Mouse (Mus musculus) CH12.LX (cell line): ENCODE measurements around the gene Pdzd8. TPM values are rescaled to one million over a fixed set of nuclear protein-coding genes. Genes with fewer than 3 reads are reported as not detected.

Experiments used
- DNase-seq: peaks from one replicate; pipeline ENCODE4 v3.0.0-alpha.2; 2013; ENCODE audit errors: extremely low read depth
- H3K27ac ChIP-seq: 2 replicates; pipeline ENCODE4 v1.5.1; 2012; ENCODE audit warnings: low read depth, mild to moderate bottlenecking, control low read depth, moderate library complexity; ENCODE audit not compliant: insufficient read depth
- H3K27me3 ChIP-seq: replicated peaks from 2 replicates; pipeline ENCODE3; 2012; ENCODE audit warnings: inconsistent platforms
- H3K36me3 ChIP-seq, 2 experiments: replicated peaks in 1 of 2; 2 replicates each; pipeline versions ENCODE3 to v1.6.1; 2012; ENCODE audit warnings: inconsistent platforms in 1 of 2, low read length in 1 of 2, mild to moderate bottlenecking in 1 of 2, mixed read lengths in 1 of 2, moderate library complexity in 1 of 2; ENCODE audit not compliant: control insufficient read depth in 1 of 2, insufficient read depth in 1 of 2
- H3K4me1 ChIP-seq, 2 experiments: 2 replicates each; pipeline ENCODE4 v1.6.1; 2012; ENCODE audit warnings: inconsistent platforms in 1 of 2, moderate library complexity in 1 of 2; ENCODE audit not compliant: insufficient read depth in 2 of 2, control insufficient read depth in 1 of 2
- H3K4me2 ChIP-seq: 2 replicates; pipeline ENCODE4 v1.6.1; 2012; ENCODE audit warnings: low read depth, mild to moderate bottlenecking, control low read depth; ENCODE audit not compliant: poor library complexity, insufficient read depth, severe bottlenecking
- H3K4me3 ChIP-seq, 3 experiments: fragments of 150-350 bp in 1 of 3; sonication (generic) in 1 of 3; replicated peaks in 1 of 3; 2 replicates each; pipeline versions ENCODE3 to v1.5.1; 2011 to 2012; ENCODE audit warnings: low read depth in 2 of 3, low read length in 2 of 3, mild to moderate bottlenecking in 2 of 3, moderate library complexity in 2 of 3, control low read depth in 1 of 3, improper control_type of control experiment in 1 of 3, inconsistent platforms in 1 of 3, mixed read lengths in 1 of 3; ENCODE audit not compliant: poor library complexity in 1 of 3
- H3K79me2 ChIP-seq: replicated peaks from 2 replicates; pipeline ENCODE4 v1.6.1; 2012; ENCODE audit warnings: mild to moderate bottlenecking, moderate library complexity; ENCODE audit not compliant: control insufficient read depth, poor library complexity, insufficient read depth, severe bottlenecking; ENCODE audit errors: extremely low read depth
- H3K9ac ChIP-seq: 2 replicates; pipeline ENCODE4 v1.6.1; 2012; ENCODE audit warnings: low read depth, mild to moderate bottlenecking, control low read depth, moderate library complexity; ENCODE audit not compliant: insufficient read depth
- H3K9me3 ChIP-seq: replicated peaks from 2 replicates; pipeline ENCODE3; 2012; ENCODE audit warnings: low read length, inconsistent platforms, mixed read lengths
- BHLHE40 ChIP-seq: IDR thresholded peaks from 2 replicates; pipeline ENCODE4 v1.6.1; 2011; ENCODE audit warnings: mild to moderate bottlenecking, low read depth, low read length, improper control_type of control experiment
- CHD1 ChIP-seq: IDR thresholded peaks from 2 replicates; pipeline ENCODE4 v1.6.1; 2012; ENCODE audit warnings: low read depth, low read length, improper control_type of control experiment, inconsistent platforms
- CTCF ChIP-seq, 2 experiments: IDR thresholded peaks in 1 of 2; conservative IDR thresholded peaks in 1 of 2; 2 replicates each; pipeline ENCODE4 v1.5.1; 2011 to 2012; ENCODE audit warnings: low read depth in 2 of 2, low read length in 2 of 2, improper control_type of control experiment in 1 of 2, inconsistent platforms in 1 of 2, mild to moderate bottlenecking in 1 of 2, moderate library complexity in 1 of 2
- E2F4 ChIP-seq: IDR thresholded peaks from 2 replicates; pipeline ENCODE4 v1.6.1; 2011; ENCODE audit warnings: low read depth, low read length, improper control_type of control experiment; ENCODE audit not compliant: insufficient replicate concordance
- ETS1 ChIP-seq: conservative IDR thresholded peaks from 2 replicates; pipeline ENCODE4 v1.6.1; 2012; ENCODE audit warnings: low read depth, mild to moderate bottlenecking, inconsistent platforms, low read length, improper control_type of control experiment, moderate library complexity
- HCFC1 ChIP-seq: IDR thresholded peaks from 2 replicates; pipeline ENCODE4 v1.6.1; 2012; ENCODE audit warnings: low read depth, mild to moderate bottlenecking, inconsistent platforms, low read length, improper control_type of control experiment
- JUN ChIP-seq: IDR thresholded peaks from 2 replicates; pipeline ENCODE4 v1.6.1; 2011; ENCODE audit warnings: low read depth, mild to moderate bottlenecking, low read length, improper control_type of control experiment, moderate library complexity; ENCODE audit not compliant: insufficient read depth
- KAT2A ChIP-seq: IDR thresholded peaks from 2 replicates; pipeline ENCODE4 v1.6.1; 2012; ENCODE audit warnings: low read length, improper control_type of control experiment, inconsistent platforms; ENCODE audit not compliant: insufficient replicate concordance
- MAZ ChIP-seq: IDR thresholded peaks from 2 replicates; pipeline ENCODE4 v1.6.1; 2012; ENCODE audit warnings: low read depth, mild to moderate bottlenecking, inconsistent platforms, low read length, improper control_type of control experiment, moderate library complexity
- MEF2A ChIP-seq: IDR thresholded peaks from 2 replicates; pipeline ENCODE4 v1.6.1; 2014; ENCODE audit warnings: low read depth, mild to moderate bottlenecking, inconsistent platforms, low read length, improper control_type of control experiment, borderline replicate concordance
- MXI1 ChIP-seq: IDR thresholded peaks from 2 replicates; pipeline ENCODE4 v1.6.1; 2011; ENCODE audit warnings: mild to moderate bottlenecking, low read depth, low read length, improper control_type of control experiment
- MYC ChIP-seq: IDR thresholded peaks from 2 replicates; pipeline ENCODE4 v1.6.1; 2011; ENCODE audit warnings: low read depth, mild to moderate bottlenecking, improper control_type of control experiment, low read length
- PAX5 ChIP-seq: IDR thresholded peaks from 2 replicates; pipeline ENCODE4 v1.6.1; 2012; ENCODE audit warnings: low read length, inconsistent platforms, mixed read lengths
- POLR2A ChIP-seq: IDR thresholded peaks from 2 replicates; pipeline ENCODE4 v1.6.1; 2011; ENCODE audit warnings: low read depth, mild to moderate bottlenecking, improper control_type of control experiment, low read length
- RCOR1 ChIP-seq: conservative IDR thresholded peaks from 2 replicates; pipeline ENCODE4 v1.6.1; 2012; ENCODE audit warnings: low read depth, mild to moderate bottlenecking, inconsistent platforms, low read length, improper control_type of control experiment
- SIN3A ChIP-seq: IDR thresholded peaks from 2 replicates; pipeline ENCODE4 v1.6.1; 2012; ENCODE audit warnings: low read length, improper control_type of control experiment, inconsistent platforms
- TBP ChIP-seq: conservative IDR thresholded peaks from 2 replicates; pipeline ENCODE4 v1.6.1; 2011; ENCODE audit warnings: low read depth, low read length, improper control_type of control experiment
- USF1 ChIP-seq: IDR thresholded peaks from 2 replicates; pipeline ENCODE4 v1.6.1; 2014; ENCODE audit warnings: low read depth, mild to moderate bottlenecking, inconsistent platforms, low read length, improper control_type of control experiment
- ZC3H11A ChIP-seq: IDR thresholded peaks from 2 replicates; pipeline ENCODE4 v1.6.1; 2012; ENCODE audit warnings: low read depth, mild to moderate bottlenecking, inconsistent platforms, low read length, improper control_type of control experiment
- ZKSCAN1 ChIP-seq: IDR thresholded peaks from 2 replicates; pipeline ENCODE4 v1.6.1; 2012; ENCODE audit warnings: low read depth, inconsistent platforms, low read length, improper control_type of control experiment, borderline replicate concordance
- dilution Hi-C: fragments of 300-500 bp; cut with MboI; formaldehyde crosslinking; loops from 2 replicates; pipeline ENCODE4 v1.14.3; 2020; ENCODE audit warnings: low sequenced_read_pairs; ENCODE audit not compliant: extremely low pct_unique_long_range_greater_than_20kb, extremely low pct_ligation_motif_present
- in situ Hi-C: fragments of 300-500 bp; cut with MboI; formaldehyde crosslinking; loops from 3 replicates; pipeline ENCODE4 v1.14.3; 2019; ENCODE audit warnings: low sequenced_read_pairs, low pct_ligation_motif_present, low pct_unique_long_range_greater_than_20kb, mixed read lengths
- polyA plus RNA-seq: library from polyadenylated mRNA; unstranded; fragments of >175 nt; gene quantifications from 2 replicates; pipeline ENCODE4 v1.2.1, GENCODE M21; 2012; ENCODE audit warnings: low read depth; ENCODE audit not compliant: insufficient read length
- total RNA-seq, 2 experiments: library from RNA; depleted of rRNA; stranded (reverse); fragments of 300-350 nt in 1 of 2; fragments of >200 nt in 1 of 2; gene quantifications; 2 replicates each; pipeline ENCODE4 v1.2.3; 2012 to 2014

Gene Pdzd8
- total and polyA plus RNA-seq, 3 experiments = 14.5 to 22.8 (median 20.2) TPM

DNA sequence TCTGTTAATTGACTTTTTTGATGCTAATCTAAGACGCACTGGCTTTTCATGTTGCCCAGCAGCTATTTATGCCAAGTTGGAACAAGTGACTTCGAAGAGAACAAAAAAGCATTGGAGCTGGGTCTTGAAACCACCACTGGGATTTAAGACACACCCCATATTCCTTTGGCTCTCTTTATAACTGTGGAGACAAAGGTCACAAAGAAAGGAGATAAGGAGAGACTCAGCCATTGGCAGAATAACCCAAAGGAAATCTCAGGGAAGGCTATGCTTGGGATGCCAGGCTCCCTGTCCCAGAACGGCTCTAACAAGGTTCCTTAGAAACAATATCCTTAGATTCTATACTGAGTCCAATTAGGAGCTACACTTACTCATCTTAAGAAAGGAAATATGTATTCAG, 21.1 kb upstream of the Pdzd8 start:
- H3K36me3 ChIP-seq = no peaks in the 10 kb centered on the region
- dilution Hi-C loops = no loop called here
- 0 out of 4 replicates have a peak, but pooled peaks cover 0 to 2% of the 10 kb centered on the region in 2 experiments for H3K4me1 ChIP-seq
- no peak overlapping the region for H3K9ac ChIP-seq
- H3K4me2 ChIP-seq = no peak overlapping the region
- H3K9me3 ChIP-seq = no peaks in the 10 kb centered on the region
- H3K79me2 ChIP-seq = no peaks in the 10 kb centered on the region
- H3K4me3 ChIP-seq = no peak overlapping the region
- no peaks in the 10 kb centered on the region for H3K27me3 ChIP-seq
- in situ Hi-C loops = no loop called here
- no peak for DNase-seq
- H3K27ac ChIP-seq = no peak overlapping the region
- no peak for TF ChIP-seq CHD1
- no peak for TF ChIP-seq BHLHE40
- no peak for TF ChIP-seq E2F4
- TF ChIP-seq MYC = no peak
- no peak for TF ChIP-seq JUN
- TF ChIP-seq MAZ = no peak
- no peak for TF ChIP-seq PAX5
- TF ChIP-seq POLR2A = no peak
- TF ChIP-seq MXI1 = no peak
- no peak for TF ChIP-seq KAT2A
- no peak for TF ChIP-seq CTCF (conservative IDR thresholded peaks at IDR 0.05 in 1 of 2, IDR thresholded peaks at IDR 0.05 in 1 of 2; ENCODE audit: low read depth in 2 of 2, low read length in 2 of 2)
- no peak for TF ChIP-seq RCOR1
- TF ChIP-seq MEF2A = no peak
- TF ChIP-seq ETS1 = no peak
- no peak for TF ChIP-seq ZC3H11A
- no peak for TF ChIP-seq SIN3A
- no peak for TF ChIP-seq ZKSCAN1
- TF ChIP-seq HCFC1 = no peak
- no peak for TF ChIP-seq TBP
- TF ChIP-seq USF1 = no peak

DNA sequence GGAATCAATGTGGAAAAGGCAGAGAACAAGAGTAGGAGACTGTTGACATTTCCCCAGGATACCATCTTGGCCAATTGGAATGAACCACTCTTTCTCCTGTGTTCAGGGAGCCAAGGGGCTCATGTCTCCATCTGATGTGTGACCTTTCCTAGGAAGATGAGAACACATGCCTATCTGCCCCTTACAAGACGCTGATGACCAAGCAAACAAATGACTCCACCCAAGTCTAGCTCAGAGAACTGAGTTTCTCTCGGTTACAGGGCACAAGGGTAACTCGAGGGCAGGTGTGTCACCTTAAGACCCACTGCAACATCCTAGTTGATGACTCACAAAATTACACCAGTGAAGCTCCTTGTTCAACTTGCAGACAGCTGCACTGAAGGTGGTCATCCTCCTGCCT, 18.1 kb upstream of the Pdzd8 start:
- in situ Hi-C loops = no loop called here
- H3K27me3 ChIP-seq = no peaks in the 10 kb centered on the region
- no peak overlapping the region for H3K4me3 ChIP-seq
- TF ChIP-seq CHD1 = no peak
- TF ChIP-seq USF1 = no peak
- no peak overlapping the region for H3K4me2 ChIP-seq
- no peaks in the 10 kb centered on the region for H3K79me2 ChIP-seq
- no peak overlapping the region for H3K9ac ChIP-seq
- dilution Hi-C loops = no loop called here
- DNase-seq = no peak
- 0 out of 4 replicates have a peak, but pooled peaks cover 0 to 2% of the 10 kb centered on the region in 2 experiments for H3K4me1 ChIP-seq
- no peak overlapping the region for H3K27ac ChIP-seq
- H3K9me3 ChIP-seq = no peaks in the 10 kb centered on the region
- H3K36me3 ChIP-seq = no peaks in the 10 kb centered on the region
